Mouse (Mus musculus) cerebellum, adult 2 months (tissue): Measurements from ENCODE around the gene Cd300lb. TPM values are rescaled to one million over a fixed set of nuclear protein-coding genes. Genes with fewer than 3 reads are reported as not detected.
A peak's percentile ranks its signal among the peaks of the same experiment; 100 is the strongest.

Experiments
- DNase-seq, 2 experiments: peaks; one replicate each; pipeline ENCODE4 v3.0.0; 2021
- H3K27ac ChIP-seq: fragments of 200-500 bp; 2 replicates; pipeline ENCODE4 v1.5.1; 2012; ENCODE audit warnings: low read length, control low read depth, inconsistent platforms; ENCODE audit not compliant: insufficient read depth
- H3K27me3 ChIP-seq: fragments of 200-500 bp; 2 replicates; pipeline ENCODE4 v1.6.1; 2012; ENCODE audit warnings: inconsistent platforms, mild to moderate bottlenecking, low read length, moderate library complexity; ENCODE audit not compliant: control insufficient read depth, insufficient read depth
- H3K4me1 ChIP-seq: fragments of 200-500 bp; 2 replicates; pipeline ENCODE4 v1.6.1; 2011; ENCODE audit warnings: low read length; ENCODE audit not compliant: control insufficient read depth, insufficient read depth
- H3K4me3 ChIP-seq: fragments of 200-500 bp; replicated peaks from 2 replicates; pipeline ENCODE3; 2011; ENCODE audit warnings: mild to moderate bottlenecking, low read depth, low read length, control low read depth; ENCODE audit not compliant: insufficient read depth
- CTCF ChIP-seq: fragments of 200-500 bp; IDR thresholded peaks from 2 replicates; pipeline ENCODE4 v1.5.1; 2011; ENCODE audit warnings: low read depth, mild to moderate bottlenecking, control low read depth, low read length, moderate library complexity, borderline replicate concordance; ENCODE audit not compliant: insufficient read depth
- POLR2A ChIP-seq: fragments of 200-500 bp; IDR thresholded peaks from 2 replicates; pipeline ENCODE4 v1.6.1; 2011; ENCODE audit warnings: low read length, control low read depth, borderline replicate concordance; ENCODE audit not compliant: insufficient read depth
- WGBS: fragments of 180-500 bp; shearing (Covaris S2); methylation state at CpG from one replicate; pipeline ENCODE4 v1.1.7; 2018; 5-methylcytosine and 5-hydroxymethylcytosine counted together
- polyA plus RNA-seq: library from polyadenylated mRNA; depleted of rRNA; stranded (reverse); fragments of >200 nt; gene quantifications from 2 replicates; pipeline ENCODE4 v1.2.3, GENCODE M21; 2012

Gene Cd300lb
- polyA plus RNA-seq, 1 experiment = 0.44 TPM

GRCm38 (mm10) chr11:114903224-114903623 is 31.0 kb downstream of the Cd300lb start:
- WGBS = 91% methylated on average over 4 of the region's 4 CpGs
- no peak overlapping the region for H3K27ac ChIP-seq
- TF ChIP-seq CTCF (no peak), POLR2A (no peak)
- no peak for DNase-seq
- H3K4me1 ChIP-seq = no peaks in the 10 kb centered on the region
- no peak overlapping the region for H3K4me3 ChIP-seq
- no peaks in the 10 kb centered on the region for H3K27me3 ChIP-seq

DNA sequence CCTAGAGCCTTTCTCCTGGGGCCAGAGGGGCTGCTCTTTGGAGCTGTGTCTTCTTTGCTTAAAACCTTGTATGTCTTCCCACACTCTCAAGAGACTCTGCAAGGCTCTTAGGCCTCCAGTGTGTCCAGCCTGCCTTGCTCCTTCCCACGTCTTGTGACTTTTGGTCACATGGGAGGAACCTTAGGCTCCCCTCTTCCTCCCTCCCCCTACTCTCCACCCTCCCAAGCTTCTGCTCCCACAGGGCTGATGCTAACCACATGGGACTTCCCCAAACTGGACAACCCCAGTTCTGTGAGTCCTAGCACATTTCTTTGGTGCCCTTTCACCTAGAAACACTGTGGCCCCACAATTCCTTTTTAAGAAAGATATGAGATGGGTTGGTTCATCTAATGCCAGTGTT is 36.2 kb downstream of the Cd300lb start:
- no peak overlapping the region for H3K27ac ChIP-seq
- no peak for DNase-seq
- WGBS = 39% methylated on average over 1 of the region's 1 CpGs

DNA sequence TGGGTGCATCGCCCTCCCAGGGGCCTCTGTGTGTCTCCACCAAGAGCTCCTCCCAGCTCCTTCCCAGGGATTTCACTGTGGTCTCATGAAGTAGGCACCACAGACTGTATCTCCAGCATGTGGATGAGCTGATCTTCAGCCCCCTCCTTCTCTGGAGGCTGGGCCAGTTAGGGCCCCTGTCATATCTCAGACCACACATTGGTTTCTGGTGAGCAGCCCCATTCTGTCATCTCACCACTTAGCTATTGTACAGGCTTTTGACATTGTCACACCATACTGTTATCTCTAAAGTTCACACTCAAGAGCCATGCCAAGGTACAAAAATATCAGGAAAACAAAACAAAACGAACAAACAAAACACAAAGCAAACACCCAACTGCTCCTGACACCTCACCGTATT is 38.1 kb downstream of the Cd300lb start:
- Histone ChIP-seq H3K27me3 (no peaks in the 10 kb centered on the region), H3K4me3 (no peak overlapping the region), H3K27ac (no peak overlapping the region), H3K4me1 (no peaks in the 10 kb centered on the region)
- WGBS = 85% methylated on average over 3 of the region's 3 CpGs
- TF ChIP-seq CTCF (no peak), POLR2A (no peak)
- DNase-seq = no peak

More for the DNA sequence above, 36.2 kb downstream of the Cd300lb start:
- no peaks in the 10 kb centered on the region for H3K27me3 ChIP-seq
- H3K4me1 ChIP-seq = no peaks in the 10 kb centered on the region
- TF ChIP-seq CTCF = no peak
- no peak for TF ChIP-seq POLR2A
- no peak overlapping the region for H3K4me3 ChIP-seq

- DNase-seq = no peak
- no peak overlapping the region for H3K27ac ChIP-seq
- no peaks in the 10 kb centered on the region for H3K27me3 ChIP-seq
- no peaks in the 10 kb centered on the region for H3K4me1 ChIP-seq
- WGBS = 42% methylated on average over 5 of the region's 5 CpGs
- no peak overlapping the region for H3K4me3 ChIP-seq
- no peak for TF ChIP-seq POLR2A
- no peak for TF ChIP-seq CTCF
These were observed 43.6 kb downstream of the Cd300lb start for GRCm38 (mm10) chr11:114890542-114890941.

DNA sequence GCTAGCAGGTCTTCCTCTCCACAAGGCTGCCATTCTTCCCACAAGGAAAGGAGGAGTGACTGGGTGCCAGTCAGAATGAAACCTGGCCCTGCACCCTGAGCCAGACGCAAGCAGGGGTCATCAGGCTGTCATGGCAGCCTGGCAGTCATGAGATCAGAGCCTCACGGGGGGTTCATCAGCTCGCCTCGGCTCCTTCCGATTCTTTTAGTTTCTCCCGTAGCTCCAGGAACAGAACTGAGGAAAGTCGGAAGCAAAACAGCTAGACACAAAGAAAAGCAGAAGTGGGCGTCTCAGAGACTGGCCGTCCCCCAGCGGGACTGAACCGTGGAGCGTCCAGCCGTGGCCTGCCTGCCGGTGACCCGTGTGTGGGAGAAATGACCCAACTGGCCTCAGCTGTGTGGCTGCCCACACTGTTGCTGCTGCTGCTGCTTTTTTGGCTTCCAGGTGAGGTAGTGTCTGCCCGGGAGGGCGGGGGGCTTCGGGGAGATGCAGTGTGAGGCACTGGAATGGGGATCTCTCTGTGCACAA is 44.1 kb downstream of the Cd300lb start, which contains the start of gene Cd300a:
Gene Cd300a (plus strand): TSS at position 51 of the 528 bp plus-strand sequence.
- H3K27me3 ChIP-seq = no peaks in the 10 kb centered on the region
- no peaks in the 10 kb centered on the region for H3K4me1 ChIP-seq
- no peak within 1 kb of the TSS for H3K27ac ChIP-seq
- WGBS = 51% methylated on average over 18 of the region's 18 CpGs
- DNase-seq = no peak
- H3K4me3 ChIP-seq = no peak within 1 kb of the TSS
- TF ChIP-seq CTCF (no peak), POLR2A (no peak)

DNA sequence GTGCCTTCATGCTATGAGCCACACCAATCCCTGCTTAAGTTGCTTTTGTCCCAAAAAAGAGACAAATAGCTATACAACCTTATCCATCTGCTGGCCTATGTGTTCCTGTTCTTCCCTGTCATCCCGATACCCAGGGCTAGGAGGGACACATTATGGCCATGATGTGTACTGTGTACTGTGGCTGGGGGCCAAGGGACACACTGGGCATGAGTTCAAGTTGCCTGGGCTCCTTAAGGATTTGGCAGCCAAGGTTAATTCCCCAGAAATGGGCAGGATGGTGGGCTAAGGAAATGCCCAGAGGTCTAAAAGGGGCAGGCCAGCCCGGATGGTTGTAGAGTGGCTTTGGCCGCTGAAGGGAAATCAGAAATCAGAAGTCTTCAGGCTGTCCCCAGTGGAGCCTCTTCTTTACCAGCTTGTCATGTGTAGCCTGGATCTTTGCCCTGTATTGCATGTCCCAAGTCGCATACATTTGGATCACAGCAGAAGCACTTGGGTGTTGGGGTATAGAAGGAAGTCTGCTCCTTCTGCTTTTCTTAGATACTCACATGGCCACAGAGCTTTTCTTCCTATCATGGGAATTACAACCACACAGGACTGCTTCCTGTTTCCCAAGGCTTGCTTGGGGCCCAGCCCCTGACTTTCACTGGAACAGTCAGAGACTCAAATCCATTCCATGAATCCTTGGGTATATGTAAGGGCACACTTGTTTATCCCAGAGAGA is 49.6 kb downstream of the Cd300lb start:
- H3K4me3 ChIP-seq = no peak overlapping the region
- peaks cover 16% of the 10 kb centered on the region for H3K4me1 ChIP-seq
- H3K27me3 ChIP-seq = no peaks in the 10 kb centered on the region
- DNase-seq = peak; percentile 72 to 75
- WGBS = 21% methylated on average over 4 of the region's 4 CpGs
- H3K27ac ChIP-seq = no peak overlapping the region
- no peak for TF ChIP-seq CTCF
- no peak for TF ChIP-seq POLR2A

- TF ChIP-seq CTCF (no peak), POLR2A (no peak)
- peak; percentile 59 to 69 for DNase-seq
- Histone ChIP-seq H3K27ac (no peak overlapping the region), H3K4me1 (peaks cover 16% of the 10 kb centered on the region), H3K4me3 (no peak overlapping the region), H3K27me3 (no peaks in the 10 kb centered on the region)
- 80% methylated on average over 4 of the region's 4 CpGs for WGBS
These were observed 50.9 kb downstream of the Cd300lb start for GRCm38 (mm10) chr11:114883251-114883789.

DNA sequence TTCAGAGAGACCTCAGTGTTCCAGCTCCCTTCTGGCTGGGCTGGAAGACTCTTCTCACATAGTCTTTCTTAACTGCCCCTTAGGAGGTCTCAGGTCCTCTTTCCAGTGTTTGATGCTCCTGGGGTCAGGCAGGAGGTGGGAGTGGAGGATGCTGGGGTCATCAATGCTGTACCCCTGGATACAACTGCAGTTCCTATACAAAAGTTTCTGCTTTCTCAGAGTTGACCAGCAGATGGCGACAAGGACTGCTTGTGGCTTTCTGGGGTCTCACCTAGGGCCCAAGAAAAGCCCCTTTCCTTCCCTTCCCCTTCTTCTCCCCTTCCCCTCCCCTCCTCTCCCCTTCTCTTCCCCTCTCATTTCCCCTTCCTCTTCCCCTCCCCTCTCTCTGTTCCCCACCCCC is 53.6 kb downstream of the Cd300lb start:
- DNase-seq = peak in 1 of 2 experiments; percentile 33
- Histone ChIP-seq H3K27me3 (no peaks in the 10 kb centered on the region), H3K4me3 (no peak overlapping the region), H3K27ac (no peak overlapping the region), H3K4me1 (peaks cover 20% of the 10 kb centered on the region)
- no peak for TF ChIP-seq POLR2A
- peak; percentile 64 for TF ChIP-seq CTCF
- 14% methylated on average over 1 of the region's 1 CpGs for WGBS
